Mouse (Mus musculus): ENCODE results near the gene Mthfsd. TPM values are rescaled to one million over a fixed set of nuclear protein-coding genes. Genes with fewer than 3 reads are reported as not detected.

Gene Mthfsd
- total and polyA plus RNA-seq, 3 experiments: 46.1 to 62.6 TPM; not detected in 1

- no peak for TF ChIP-seq SMC3 (IDR thresholded peaks at IDR 0.05; ENCODE audit: low read depth, low read length)
- no peak for TF ChIP-seq ETS1 (IDR thresholded peaks at IDR 0.05; ENCODE audit: low read depth, low read length)
- TF ChIP-seq MAX (IDR thresholded peaks at IDR 0.05; ENCODE audit: low read length): no peak
- no peak for TF ChIP-seq SIN3A (IDR thresholded peaks at IDR 0.05; ENCODE audit: low read length)
- no peak for TF ChIP-seq MAFK (IDR thresholded peaks at IDR 0.05; ENCODE audit: borderline replicate concordance, low read depth, low read length)
- TF ChIP-seq ZKSCAN1 (IDR thresholded peaks at IDR 0.05; ENCODE audit: low read depth, low read length): no peak
- no peak for TF ChIP-seq RCOR1 (IDR thresholded peaks at IDR 0.05; ENCODE audit: low read depth, low read length)
- Histone ChIP-seq H3K9ac (ENCODE audit: control insufficient read depth, low read depth, low read length, poor library complexity, severe bottlenecking) (no peak overlapping the region), H3K27ac (ENCODE audit: control insufficient read depth, low read depth, low read length) (no peak overlapping the region), H3K27me3 (ENCODE audit: control insufficient read depth in 1 of 2, insufficient read depth in 2 of 2, low read length in 2 of 2) (no peaks in the 10 kb centered on the region), H3K36me3 (ENCODE audit: control insufficient read depth in 1 of 2, insufficient read depth in 2 of 2, low read length in 2 of 2) (no peaks in the 10 kb centered on the region), H3K79me2 (ENCODE audit: control insufficient read depth, insufficient read depth, low read length, poor library complexity) (no peaks in the 10 kb centered on the region), H3K4me1 (ENCODE audit: control insufficient read depth in 1 of 2, insufficient read depth in 2 of 2, low read length in 2 of 2) (no peaks in the 10 kb centered on the region), H3K9me3 (replicated peaks; ENCODE audit: insufficient read depth, low read length) (no peaks in the 10 kb centered on the region), H3K4me3 (ENCODE audit: control insufficient read depth in 1 of 2, insufficient read depth in 1 of 2, low read depth in 2 of 2, low read length in 2 of 2) (no peak overlapping the region)
- DNase-seq (ENCODE audit: low read depth, low spot score): no peak
Observed at GRCm38 (mm10) chr8:121063649-121064048, 44.5 kb downstream of the Mthfsd start.

- Histone ChIP-seq H3K36me3 (ENCODE audit: control insufficient read depth in 1 of 2, insufficient read depth in 2 of 2, low read length in 2 of 2) (no peaks in the 10 kb centered on the region), H3K27me3 (ENCODE audit: control insufficient read depth in 1 of 2, insufficient read depth in 2 of 2, low read length in 2 of 2) (no peaks in the 10 kb centered on the region), H3K27ac (ENCODE audit: control insufficient read depth, low read depth, low read length) (no peak overlapping the region), H3K4me3 (ENCODE audit: control insufficient read depth in 1 of 2, insufficient read depth in 1 of 2, low read depth in 2 of 2, low read length in 2 of 2) (no peak overlapping the region), H3K9ac (ENCODE audit: control insufficient read depth, low read depth, low read length, poor library complexity, severe bottlenecking) (no peak overlapping the region), H3K9me3 (replicated peaks; ENCODE audit: insufficient read depth, low read length) (no peaks in the 10 kb centered on the region), H3K4me1 (ENCODE audit: control insufficient read depth in 1 of 2, insufficient read depth in 2 of 2, low read length in 2 of 2) (no peaks in the 10 kb centered on the region), H3K79me2 (ENCODE audit: control insufficient read depth, insufficient read depth, low read length, poor library complexity) (no peaks in the 10 kb centered on the region)
- DNase-seq (ENCODE audit: low read depth, low spot score): no peak
- TF ChIP-seq MYB (IDR thresholded peaks at IDR 0.05; ENCODE audit: low read depth, low read length): no peak
- no peak for TF ChIP-seq GABPA (IDR thresholded peaks at IDR 0.05; ENCODE audit: low read depth, low read length)
Observed at GRCm38 (mm10) chr8:121062521-121062920, 45.7 kb downstream of the Mthfsd start.

DNA sequence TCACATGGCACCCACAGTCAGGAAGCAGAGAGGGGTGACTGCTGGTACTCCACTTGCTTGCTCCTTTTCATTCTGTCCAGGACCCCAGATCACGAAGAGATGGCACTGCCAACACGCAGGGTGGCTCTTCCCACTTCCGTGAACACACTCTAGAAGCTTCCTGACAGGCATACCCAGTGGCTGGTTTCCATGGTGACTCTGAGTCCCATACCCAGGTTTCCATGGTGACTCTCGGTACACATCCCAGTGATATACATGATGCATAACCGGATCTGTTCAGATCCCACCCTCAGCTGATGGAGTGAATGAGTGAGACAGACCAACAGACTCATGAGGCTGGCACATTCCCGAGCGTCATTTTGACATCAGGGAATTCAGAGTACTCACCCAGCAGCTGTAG, 49.1 kb downstream of the Mthfsd start:
- Histone ChIP-seq H3K27me3 (ENCODE audit: control insufficient read depth in 1 of 2, insufficient read depth in 2 of 2, low read length in 2 of 2) (no peaks in the 10 kb centered on the region), H3K9me3 (replicated peaks; ENCODE audit: insufficient read depth, low read length) (no peaks in the 10 kb centered on the region), H3K4me1 (ENCODE audit: control insufficient read depth in 1 of 2, insufficient read depth in 2 of 2, low read length in 2 of 2) (no peaks in the 10 kb centered on the region), H3K36me3 (ENCODE audit: control insufficient read depth in 1 of 2, insufficient read depth in 2 of 2, low read length in 2 of 2) (no peaks in the 10 kb centered on the region), H3K79me2 (ENCODE audit: control insufficient read depth, insufficient read depth, low read length, poor library complexity) (no peaks in the 10 kb centered on the region), H3K4me3 (ENCODE audit: control insufficient read depth in 1 of 2, insufficient read depth in 1 of 2, low read depth in 2 of 2, low read length in 2 of 2) (no peak overlapping the region), H3K27ac (ENCODE audit: control insufficient read depth, low read depth, low read length) (no peak overlapping the region), H3K9ac (ENCODE audit: control insufficient read depth, low read depth, low read length, poor library complexity, severe bottlenecking) (no peak overlapping the region)
- TF ChIP-seq UBTF (IDR thresholded peaks at IDR 0.05; ENCODE audit: borderline replicate concordance, insufficient read depth, low read depth, low read length) (no peak), ZKSCAN1 (IDR thresholded peaks at IDR 0.05; ENCODE audit: low read depth, low read length) (no peak), ZC3H11A (IDR thresholded peaks at IDR 0.05; ENCODE audit: low read depth, low read length) (no peak), TBP (IDR thresholded peaks at IDR 0.05; ENCODE audit: low read depth, low read length) (no peak), CTCF (IDR thresholded peaks at IDR 0.05 in 2 of 3, conservative IDR thresholded peaks at IDR 0.05 in 1 of 3; ENCODE audit: control insufficient read depth in 1 of 3, insufficient read depth in 1 of 3, low read depth in 2 of 3, low read length in 3 of 3, poor library complexity in 1 of 3, severe bottlenecking in 1 of 3) (no peak), BHLHE40 (IDR thresholded peaks at IDR 0.05; ENCODE audit: borderline replicate concordance, low read depth, low read length) (no peak), SMC3 (IDR thresholded peaks at IDR 0.05; ENCODE audit: low read depth, low read length) (no peak), GABPA (IDR thresholded peaks at IDR 0.05; ENCODE audit: low read depth, low read length) (no peak), NRF1 (IDR thresholded peaks at IDR 0.05; ENCODE audit: insufficient read depth, low read depth, low read length, poor library complexity, severe bottlenecking) (no peak), MAX (IDR thresholded peaks at IDR 0.05; ENCODE audit: low read length) (no peak), MYC (IDR thresholded peaks at IDR 0.05; ENCODE audit: low read depth, low read length) (no peak), EP300 (IDR thresholded peaks at IDR 0.05; ENCODE audit: low read depth in 1 of 2, low read length in 2 of 2) (no peak), RAD21 (IDR thresholded peaks at IDR 0.05; ENCODE audit: low read depth, low read length) (no peak), NELFE (IDR thresholded peaks at IDR 0.05; ENCODE audit: low read depth, low read length) (no peak), POLR2AphosphoS2 (IDR thresholded peaks at IDR 0.05; ENCODE audit: low read length) (no peak), ZMIZ1 (IDR thresholded peaks at IDR 0.05; ENCODE audit: low read depth, low read length) (no peak), SIN3A (IDR thresholded peaks at IDR 0.05; ENCODE audit: low read length) (no peak), MAFK (IDR thresholded peaks at IDR 0.05; ENCODE audit: borderline replicate concordance, low read depth, low read length) (no peak), USF2 (IDR thresholded peaks at IDR 0.05; ENCODE audit: borderline replicate concordance in 1 of 2, insufficient read depth in 1 of 2, low read depth in 1 of 2, low read length in 2 of 2) (no peak), ZNF384 (IDR thresholded peaks at IDR 0.05; ENCODE audit: low read depth, low read length) (no peak)
- DNase-seq (ENCODE audit: low read depth, low spot score): no peak

All from MEL (cell line).